Mouse (Mus musculus) small intestine, adult 2 months (tissue): ENCODE data around the gene Hspg2. TPM values are rescaled to one million over a fixed set of nuclear protein-coding genes. Genes with fewer than 3 reads are reported as not detected.

Experiments
- H3K27ac ChIP-seq: fragments of 200-500 bp; 2 replicates; pipeline ENCODE4 v1.5.1; 2012; ENCODE audit warnings: low read depth, low read length, control low read depth, inconsistent platforms; ENCODE audit not compliant: insufficient read depth
- H3K27me3 ChIP-seq: fragments of 200-500 bp; 2 replicates; pipeline ENCODE4 v1.6.1; 2012; ENCODE audit warnings: mild to moderate bottlenecking, moderate library complexity, low read length, inconsistent platforms; ENCODE audit not compliant: control insufficient read depth, insufficient read depth
- H3K36me3 ChIP-seq: fragments of 200-500 bp; 2 replicates; pipeline ENCODE4 v1.6.1; 2012; ENCODE audit warnings: mild to moderate bottlenecking, low read length, control low read depth, inconsistent platforms; ENCODE audit not compliant: control insufficient read depth, insufficient read depth
- H3K4me1 ChIP-seq: fragments of 200-500 bp; 2 replicates; pipeline ENCODE4 v1.6.1; 2012; ENCODE audit warnings: low read length, inconsistent platforms, mixed read lengths; ENCODE audit not compliant: control insufficient read depth, insufficient read depth, insufficient read length
- H3K4me3 ChIP-seq: fragments of 200-500 bp; 2 replicates; pipeline ENCODE4 v1.5.1; 2012; ENCODE audit warnings: low read depth, mild to moderate bottlenecking, control low read depth, inconsistent platforms, low read length, moderate library complexity
- CTCF ChIP-seq: fragments of 200-500 bp; IDR thresholded peaks from 2 replicates; pipeline ENCODE4 v1.5.1; 2012; ENCODE audit warnings: low read depth, mild to moderate bottlenecking, control low read depth, inconsistent platforms, low read length, moderate library complexity, mixed read lengths; ENCODE audit not compliant: insufficient replicate concordance, insufficient read length; ENCODE audit errors: extremely low read depth
- POLR2A ChIP-seq: fragments of 200-500 bp; IDR thresholded peaks from 2 replicates; pipeline ENCODE4 v1.6.1; 2012; ENCODE audit warnings: low read depth, mild to moderate bottlenecking, control low read depth, inconsistent platforms, low read length, moderate library complexity
- WGBS: fragments of 180-500 bp; shearing (Covaris S2); methylation state at CpG from one replicate; pipeline ENCODE4 v1.1.7; 2018; 5-methylcytosine and 5-hydroxymethylcytosine counted together
- polyA plus RNA-seq: library from polyadenylated mRNA; depleted of rRNA; stranded (reverse); fragments of >200 nt; gene quantifications from 2 replicates; pipeline ENCODE4 v1.2.3, GENCODE M21; 2012

Hspg2 gene
- polyA plus RNA-seq, 1 experiment, result 40.5 TPM

DNA sequence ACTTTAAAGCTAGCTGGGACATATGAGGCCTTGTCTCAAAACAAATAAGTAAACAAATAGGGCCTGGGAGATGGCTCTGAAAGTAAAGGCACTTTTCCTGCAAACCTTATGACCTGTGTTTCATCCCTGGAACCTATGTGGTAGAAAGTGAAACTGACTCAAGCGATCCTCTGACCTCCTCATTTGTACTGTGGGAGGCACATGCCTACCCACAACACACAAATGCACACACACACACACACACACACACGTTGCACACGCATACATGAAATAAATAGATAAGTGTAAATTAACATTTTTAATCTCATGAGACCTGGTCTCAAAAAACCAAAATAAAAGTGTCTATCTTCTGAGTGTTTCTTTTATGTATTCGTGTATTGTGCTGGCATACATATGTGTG is 22.7 kb upstream of the Hspg2 start:
- 70% methylated on average over 4 of the region's 4 CpGs for WGBS
- Histone ChIP-seq H3K36me3 (no peaks in the 10 kb centered on the region), H3K4me3 (no peak overlapping the region), H3K27ac (no peak overlapping the region), H3K4me1 (no peaks in the 10 kb centered on the region), H3K27me3 (no peaks in the 10 kb centered on the region)
- TF ChIP-seq CTCF (no peak), POLR2A (no peak)

DNA sequence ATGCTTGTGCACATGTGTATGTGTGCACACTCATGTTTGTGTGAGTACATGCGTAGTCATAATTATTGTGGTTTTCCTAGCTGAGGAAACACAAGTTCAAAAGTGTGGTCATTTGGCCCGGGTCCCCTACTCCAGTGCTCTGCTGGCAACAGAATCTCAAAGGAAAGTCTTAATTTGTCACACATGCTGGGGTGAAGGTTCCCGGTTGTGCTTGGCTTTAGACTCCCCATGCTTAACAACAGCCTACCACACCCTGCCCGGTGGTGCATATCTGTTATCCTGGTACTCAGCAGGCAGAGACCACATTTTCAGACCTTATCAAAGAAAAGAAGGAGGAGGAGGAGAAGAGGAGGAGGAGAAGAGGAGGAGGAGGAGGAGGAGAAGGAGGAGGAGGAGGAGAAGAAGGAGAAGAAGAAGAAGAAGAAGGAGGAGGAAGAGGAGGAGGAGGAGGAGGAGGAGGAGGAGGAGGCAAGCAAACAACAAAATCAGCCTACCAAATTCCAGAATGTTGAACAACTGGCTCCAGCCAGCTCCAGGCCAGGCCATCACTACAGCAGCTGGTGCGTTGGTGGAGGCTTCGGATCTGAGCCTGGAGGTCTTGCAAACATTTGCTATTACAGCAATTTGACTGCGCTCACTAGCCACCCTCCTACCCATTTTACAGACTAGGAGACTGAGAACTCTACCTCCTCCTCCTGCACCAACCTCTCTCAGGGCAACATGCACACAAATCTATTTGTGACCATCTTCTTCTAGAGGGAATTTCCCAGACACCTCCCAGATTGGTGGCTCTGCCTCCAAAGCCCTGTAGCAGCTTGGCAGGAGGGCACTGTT is 21.0 kb upstream of the Hspg2 start:
- WGBS, result 52% methylated on average over 7 of the region's 7 CpGs
- Histone ChIP-seq H3K27ac (no peak overlapping the region), H3K4me1 (no peaks in the 10 kb centered on the region), H3K36me3 (no peaks in the 10 kb centered on the region), H3K4me3 (no peak overlapping the region), H3K27me3 (no peaks in the 10 kb centered on the region)
- no peak for TF ChIP-seq CTCF
- no peak for TF ChIP-seq POLR2A

DNA sequence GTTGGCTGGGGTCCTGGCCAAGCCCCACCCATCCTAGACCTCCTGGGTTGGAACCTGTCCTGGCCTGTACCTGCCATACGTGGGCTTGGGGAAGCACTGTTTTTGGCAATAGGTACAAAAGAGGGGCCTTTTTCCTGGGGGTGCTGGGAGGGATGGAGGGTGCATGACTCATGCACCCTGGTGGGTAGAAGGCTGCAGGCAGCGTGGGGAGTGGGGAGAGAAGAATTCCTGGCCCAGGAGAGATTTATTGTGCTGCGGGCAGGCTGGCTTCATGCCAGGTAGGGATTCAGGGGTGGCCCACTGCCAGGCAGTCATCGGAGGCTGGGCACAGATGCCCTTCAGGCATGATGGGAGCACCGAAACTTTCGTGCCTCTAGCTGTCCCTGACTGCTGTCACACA is 20.4 kb upstream of the Hspg2 start:
- H3K4me3 ChIP-seq, result no peak overlapping the region
- H3K27ac ChIP-seq, result no peak overlapping the region
- WGBS, result 11% methylated on average over 6 of the region's 6 CpGs

DNA sequence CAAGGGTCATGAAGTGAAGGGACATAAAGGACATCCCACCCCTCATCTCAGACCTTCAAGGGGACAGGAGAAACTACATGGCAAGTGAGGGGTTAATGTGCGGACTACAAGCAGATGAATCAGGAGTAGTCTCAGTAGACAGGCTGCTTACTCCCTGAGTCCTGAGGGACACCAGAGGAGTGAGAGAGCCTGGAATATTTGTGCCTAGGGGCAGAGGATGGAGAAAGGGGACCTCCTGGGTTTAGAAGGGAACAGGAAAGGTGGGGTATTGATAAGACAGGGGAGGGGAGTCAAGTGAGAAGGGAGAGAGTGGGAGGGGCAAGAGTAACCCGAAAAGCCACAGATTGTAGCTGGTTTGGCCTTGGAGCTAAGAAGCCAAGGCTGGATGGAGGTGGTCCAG is 19.9 kb upstream of the Hspg2 start:
- H3K27me3 ChIP-seq, result no peaks in the 10 kb centered on the region
- WGBS, result 44% methylated on average over 2 of the region's 2 CpGs
- H3K4me3 ChIP-seq, result no peak overlapping the region
- TF ChIP-seq POLR2A (no peak), CTCF (no peak)
- no peaks in the 10 kb centered on the region for H3K36me3 ChIP-seq
- H3K4me1 ChIP-seq, result no peaks in the 10 kb centered on the region
- no peak overlapping the region for H3K27ac ChIP-seq

More for the DNA sequence above, 20.4 kb upstream of the Hspg2 start:
- Histone ChIP-seq H3K27me3 (no peaks in the 10 kb centered on the region), H3K36me3 (no peaks in the 10 kb centered on the region), H3K4me1 (no peaks in the 10 kb centered on the region)
- TF ChIP-seq POLR2A (no peak), CTCF (no peak)

DNA sequence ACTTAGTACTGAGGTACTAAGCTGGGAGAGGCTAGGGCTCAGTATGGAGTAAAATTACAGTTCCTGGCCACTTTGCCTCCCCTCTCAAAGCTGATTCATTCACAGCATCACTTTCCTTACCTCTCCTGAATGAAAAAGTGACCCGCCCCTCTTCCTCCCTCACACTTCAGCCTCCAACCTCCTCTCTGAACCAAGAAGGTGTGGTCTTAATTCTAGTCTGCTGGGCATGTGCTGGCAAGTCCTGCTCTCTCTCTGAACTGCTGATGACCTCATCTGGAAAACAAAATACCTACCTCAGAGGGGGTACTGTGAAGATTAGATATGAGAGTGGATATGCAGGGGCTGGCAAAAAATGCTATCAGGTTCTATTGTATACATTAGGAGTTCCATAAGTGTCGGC is 19.4 kb upstream of the Hspg2 start:
- WGBS, result 71% methylated on average over 2 of the region's 2 CpGs
- H3K27ac ChIP-seq, result no peak overlapping the region
- no peaks in the 10 kb centered on the region for H3K4me1 ChIP-seq
- H3K36me3 ChIP-seq, result no peaks in the 10 kb centered on the region
- no peak overlapping the region for H3K4me3 ChIP-seq
- no peaks in the 10 kb centered on the region for H3K27me3 ChIP-seq
- TF ChIP-seq POLR2A, result no peak
- TF ChIP-seq CTCF, result no peak

DNA sequence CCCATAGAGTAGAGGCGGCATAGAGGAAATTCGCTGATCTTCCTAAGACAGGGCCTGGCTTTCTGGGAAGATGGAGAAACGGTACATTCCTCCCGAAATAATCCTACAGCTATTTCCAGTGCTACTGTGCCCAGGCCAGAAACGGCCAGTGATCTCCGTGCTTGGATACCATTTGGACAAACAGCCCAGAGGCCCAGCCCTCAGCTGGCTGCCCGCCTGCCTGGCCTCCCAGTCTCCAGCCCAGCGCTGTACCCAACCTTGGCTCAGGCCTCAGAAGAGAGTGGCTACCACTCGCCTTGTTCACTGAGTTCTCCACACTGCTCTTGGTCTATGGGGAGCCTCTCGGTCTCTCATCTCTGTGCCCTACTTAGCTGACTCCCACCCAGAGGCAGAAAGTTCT is 18.9 kb upstream of the Hspg2 start:
- WGBS, result 87% methylated on average over 10 of the region's 10 CpGs
- Histone ChIP-seq H3K4me1 (no peaks in the 10 kb centered on the region), H3K4me3 (no peak overlapping the region), H3K36me3 (no peaks in the 10 kb centered on the region), H3K27ac (no peak overlapping the region), H3K27me3 (no peaks in the 10 kb centered on the region)
- TF ChIP-seq POLR2A (no peak), CTCF (no peak)

DNA sequence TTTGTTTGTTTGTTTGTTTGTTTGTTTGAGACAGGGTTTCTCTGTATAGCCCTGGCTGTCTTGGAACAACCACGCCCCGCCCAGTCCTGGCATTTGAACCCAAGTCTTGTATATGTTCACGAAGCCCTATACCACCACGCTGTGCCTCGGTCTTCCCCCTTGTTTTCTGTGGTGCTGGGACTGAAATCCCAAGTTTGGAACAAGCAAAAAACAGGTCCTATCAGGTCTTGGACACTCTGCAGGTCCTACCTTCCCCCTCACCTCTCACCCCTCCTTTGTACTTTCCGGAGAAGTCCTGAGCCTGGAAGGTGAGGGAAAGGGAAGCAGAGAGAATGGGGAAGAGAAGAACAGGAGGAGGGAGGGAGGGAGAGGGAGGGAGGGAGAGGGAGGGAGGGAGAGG is 16.4 kb upstream of the Hspg2 start:
- 90% methylated on average over 6 of the region's 6 CpGs for WGBS
- Histone ChIP-seq H3K36me3 (no peaks in the 10 kb centered on the region), H3K27me3 (no peaks in the 10 kb centered on the region), H3K4me1 (peaks cover 4% of the 10 kb centered on the region; the same call in 1 of the 2 replicates), H3K4me3 (no peak overlapping the region), H3K27ac (no peak overlapping the region)
- TF ChIP-seq CTCF (no peak), POLR2A (no peak)
